Mouse (Mus musculus): ENCODE data around the gene Cspg5.
A peak's percentile ranks its signal among the peaks of the same experiment; 100 is the strongest.

Gene Cspg5

GRCm38 (mm10) chr9:110250776-110251175 is 7.2 kb downstream of the Cspg5 start:
- no peak for DNase-seq (ENCODE audit: extremely low read depth, low read depth)

- DNase-seq (ENCODE audit: extremely low read depth, low read depth), result no peak
These were observed 11.9 kb downstream of the Cspg5 start for GRCm38 (mm10) chr9:110255407-110256019.

GRCm38 (mm10) chr9:110258646-110259045 is 15.1 kb downstream of the Cspg5 start:
- DNase-seq (ENCODE audit: extremely low read depth, low read depth), result no peak

GRCm38 (mm10) chr9:110259118-110259517 is 15.5 kb downstream of the Cspg5 start:
- no peak for DNase-seq (ENCODE audit: extremely low read depth, low read depth)

GRCm38 (mm10) chr9:110263181-110263580 is 19.6 kb downstream of the Cspg5 start:
- no peak for DNase-seq (ENCODE audit: extremely low read depth, low read depth)

GRCm38 (mm10) chr9:110264991-110265390 is 21.4 kb downstream of the Cspg5 start:
- no peak for DNase-seq (ENCODE audit: extremely low read depth, low read depth)

- no peak for DNase-seq (ENCODE audit: extremely low read depth, low read depth)
These were observed 24.8 kb downstream of the Cspg5 start for GRCm38 (mm10) chr9:110268416-110268815.

GRCm38 (mm10) chr9:110272330-110272729 is 28.7 kb downstream of the Cspg5 start:
- no peak for DNase-seq (ENCODE audit: extremely low read depth, low read depth)

- DNase-seq (ENCODE audit: extremely low read depth, low read depth), result peak; percentile 69
These were observed 29.9 kb downstream of the Cspg5 start for GRCm38 (mm10) chr9:110273507-110273906.

GRCm38 (mm10) chr9:110275882-110276281 is 32.3 kb downstream of the Cspg5 start:
- DNase-seq (ENCODE audit: extremely low read depth, low read depth), result no peak

GRCm38 (mm10) chr9:110277431-110277881 is 33.9 kb downstream of the Cspg5 start:
- DNase-seq (ENCODE audit: extremely low read depth, low read depth), result no peak

GRCm38 (mm10) chr9:110284075-110284697 is 40.6 kb downstream of the Cspg5 start:
- no peak for DNase-seq (ENCODE audit: extremely low read depth, low read depth)

GRCm38 (mm10) chr9:110287321-110287924 is 43.8 kb downstream of the Cspg5 start:
- no peak for DNase-seq (ENCODE audit: extremely low read depth, low read depth)

GRCm38 (mm10) chr9:110293254-110293718 is 49.7 kb downstream of the Cspg5 start:
- no peak for DNase-seq (ENCODE audit: extremely low read depth, low read depth)

GRCm38 (mm10) chr9:110293873-110294415 is 50.4 kb downstream of the Cspg5 start:
- no peak for DNase-seq (ENCODE audit: extremely low read depth, low read depth)

GRCm38 (mm10) chr9:110294786-110295185 is 51.2 kb downstream of the Cspg5 start:
- DNase-seq (ENCODE audit: extremely low read depth, low read depth), result no peak

- DNase-seq (ENCODE audit: extremely low read depth, low read depth), result peak; percentile 62
These were observed 53.5 kb downstream of the Cspg5 start for GRCm38 (mm10) chr9:110296867-110297627.

- peak; percentile 51 for DNase-seq (ENCODE audit: extremely low read depth, low read depth)
These were observed 60.9 kb downstream of the Cspg5 start for GRCm38 (mm10) chr9:110304516-110304915.

- peak; percentile 91 for DNase-seq (ENCODE audit: extremely low read depth, low read depth)
These were observed 61.5 kb downstream of the Cspg5 start, which contains the start of gene Elp6 for GRCm38 (mm10) chr9:110304969-110305651. Elp6 (plus strand) TSS chr9:110305173.

- no peak for DNase-seq (ENCODE audit: extremely low read depth, low read depth)
These were observed 62.8 kb downstream of the Cspg5 start for GRCm38 (mm10) chr9:110306371-110306770.
